Mouse (Mus musculus): ENCODE data around the gene Mycl. TPM values are rescaled to one million over a fixed set of nuclear protein-coding genes. Genes with fewer than 3 reads are reported as not detected.

The Mycl gene
- total and polyA plus RNA-seq, 3 experiments, result not detected

DNA sequence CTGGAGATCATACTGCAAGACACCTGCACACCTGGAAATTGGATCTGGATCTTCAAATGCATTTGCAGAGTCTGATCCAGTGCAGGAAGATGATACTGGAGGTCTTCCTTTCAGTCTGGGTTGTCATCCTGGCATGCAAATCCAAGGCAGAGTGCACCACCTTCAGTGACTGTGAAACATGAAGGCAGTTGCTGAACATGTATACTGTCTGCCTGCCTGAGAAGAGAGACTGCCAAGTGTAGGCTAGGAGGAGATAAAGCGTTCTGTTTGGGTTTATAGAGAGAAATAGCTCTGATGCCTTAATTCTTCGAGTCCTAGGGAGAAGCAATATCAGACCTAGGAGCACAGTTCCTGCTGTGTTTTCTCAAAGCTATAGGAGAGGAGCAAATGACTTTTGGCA lies 30.0 kb downstream of the Mycl start:
- no peak overlapping the region for H3K27ac ChIP-seq (ENCODE audit: control insufficient read depth, low read depth, low read length)
- no peak overlapping the region for H3K9ac ChIP-seq (ENCODE audit: control insufficient read depth, low read depth, low read length, poor library complexity, severe bottlenecking)
- H3K79me2 ChIP-seq (ENCODE audit: control insufficient read depth, insufficient read depth, low read length, poor library complexity), result peaks cover 30% of the 10 kb centered on the region
- TF ChIP-seq MAZ (IDR thresholded peaks at IDR 0.05; ENCODE audit: low read depth, low read length) (no peak), JUND (IDR thresholded peaks at IDR 0.05; ENCODE audit: low read depth, low read length) (no peak), USF2 (IDR thresholded peaks at IDR 0.05; ENCODE audit: borderline replicate concordance in 1 of 2, insufficient read depth in 1 of 2, low read depth in 1 of 2, low read length in 2 of 2) (no peak), USF1 (IDR thresholded peaks at IDR 0.05; ENCODE audit: low read depth, low read length) (no peak), MYB (IDR thresholded peaks at IDR 0.05; ENCODE audit: low read depth, low read length) (no peak), MAFK (IDR thresholded peaks at IDR 0.05; ENCODE audit: borderline replicate concordance, low read depth, low read length) (no peak), RAD21 (IDR thresholded peaks at IDR 0.05; ENCODE audit: low read depth, low read length) (no peak), TCF12 (IDR thresholded peaks at IDR 0.05; ENCODE audit: low read depth, low read length) (no peak), TAL1 (IDR thresholded peaks at IDR 0.05; ENCODE audit: low read length) (no peak), MXI1 (IDR thresholded peaks at IDR 0.05; ENCODE audit: low read depth, low read length) (no peak), NRF1 (IDR thresholded peaks at IDR 0.05; ENCODE audit: insufficient read depth, low read depth, low read length, poor library complexity, severe bottlenecking) (no peak)
- H3K27me3 ChIP-seq (ENCODE audit: control insufficient read depth in 1 of 2, insufficient read depth in 2 of 2, low read length in 2 of 2), result no peaks in the 10 kb centered on the region
- no peak overlapping the region for H3K4me3 ChIP-seq (ENCODE audit: control insufficient read depth in 1 of 2, insufficient read depth in 1 of 2, low read depth in 2 of 2, low read length in 2 of 2)
- H3K36me3 ChIP-seq (ENCODE audit: control insufficient read depth in 1 of 2, insufficient read depth in 2 of 2, low read length in 2 of 2), result peaks cover 0 to 26% of the 10 kb centered on the region in 2 experiments; a peak in 2 of 4 replicates
- no peaks in the 10 kb centered on the region for H3K9me3 ChIP-seq (replicated peaks; ENCODE audit: insufficient read depth, low read length)
- no peaks in the 10 kb centered on the region; a peak in 1 of 4 replicates for H3K4me1 ChIP-seq (ENCODE audit: control insufficient read depth in 1 of 2, insufficient read depth in 2 of 2, low read length in 2 of 2)
- DNase-seq (ENCODE audit: low read depth, low spot score), result no peak

GRCm38 (mm10) chr4:123026161-123026560 lies 30.7 kb downstream of the Mycl start:
- DNase-seq (ENCODE audit: low read depth, low spot score), result peak; percentile 28
- no peak overlapping the region for H3K27ac ChIP-seq (ENCODE audit: control insufficient read depth, low read depth, low read length)
- no peaks in the 10 kb centered on the region; a peak in 1 of 4 replicates for H3K4me1 ChIP-seq (ENCODE audit: control insufficient read depth in 1 of 2, insufficient read depth in 2 of 2, low read length in 2 of 2)
- no peak overlapping the region for H3K9ac ChIP-seq (ENCODE audit: control insufficient read depth, low read depth, low read length, poor library complexity, severe bottlenecking)
- peaks cover 25% of the 10 kb centered on the region for H3K79me2 ChIP-seq (ENCODE audit: control insufficient read depth, insufficient read depth, low read length, poor library complexity)
- no peaks in the 10 kb centered on the region for H3K9me3 ChIP-seq (replicated peaks; ENCODE audit: insufficient read depth, low read length)
- no peaks in the 10 kb centered on the region for H3K27me3 ChIP-seq (ENCODE audit: control insufficient read depth in 1 of 2, insufficient read depth in 2 of 2, low read length in 2 of 2)
- no peak for TF ChIP-seq USF2 (IDR thresholded peaks at IDR 0.05; ENCODE audit: borderline replicate concordance in 1 of 2, insufficient read depth in 1 of 2, low read depth in 1 of 2, low read length in 2 of 2)
- TF ChIP-seq SIN3A (IDR thresholded peaks at IDR 0.05; ENCODE audit: low read length), result no peak
- TF ChIP-seq GATA1 (IDR thresholded peaks at IDR 0.05; ENCODE audit: low read depth, low read length), result no peak
- TF ChIP-seq HCFC1 (IDR thresholded peaks at IDR 0.05; ENCODE audit: low read depth, low read length), result no peak
- no peak for TF ChIP-seq ETS1 (IDR thresholded peaks at IDR 0.05; ENCODE audit: low read depth, low read length)
- TF ChIP-seq KAT2A (conservative IDR thresholded peaks at IDR 0.05; ENCODE audit: low read depth, low read length), result no peak
- TF ChIP-seq ELF1 (IDR thresholded peaks at IDR 0.05; ENCODE audit: low read depth, low read length), result no peak
- no peak for TF ChIP-seq TBP (IDR thresholded peaks at IDR 0.05; ENCODE audit: low read depth, low read length)
- no peak for TF ChIP-seq MAZ (IDR thresholded peaks at IDR 0.05; ENCODE audit: low read depth, low read length)
- TF ChIP-seq E2F4 (IDR thresholded peaks at IDR 0.05; ENCODE audit: borderline replicate concordance, low read depth, low read length), result no peak
- TF ChIP-seq TCF12 (IDR thresholded peaks at IDR 0.05; ENCODE audit: low read depth, low read length), result no peak
- no peak for TF ChIP-seq MAFK (IDR thresholded peaks at IDR 0.05; ENCODE audit: borderline replicate concordance, low read depth, low read length)
- TF ChIP-seq ZKSCAN1 (IDR thresholded peaks at IDR 0.05; ENCODE audit: low read depth, low read length), result no peak
- no peak for TF ChIP-seq MEF2A (IDR thresholded peaks at IDR 0.05; ENCODE audit: extremely low read depth, insufficient replicate concordance, low read depth, low read length, poor library complexity, severe bottlenecking)
- TF ChIP-seq EP300 (IDR thresholded peaks at IDR 0.05; ENCODE audit: low read depth in 1 of 2, low read length in 2 of 2), result no peak
- TF ChIP-seq UBTF (IDR thresholded peaks at IDR 0.05; ENCODE audit: borderline replicate concordance, insufficient read depth, low read depth, low read length), result no peak
- TF ChIP-seq GABPA (IDR thresholded peaks at IDR 0.05; ENCODE audit: low read depth, low read length), result no peak
- no peak for TF ChIP-seq CHD1 (IDR thresholded peaks at IDR 0.05; ENCODE audit: low read depth, low read length)
- TF ChIP-seq MYB (IDR thresholded peaks at IDR 0.05; ENCODE audit: low read depth, low read length), result no peak
- H3K36me3 ChIP-seq (ENCODE audit: control insufficient read depth in 1 of 2, insufficient read depth in 2 of 2, low read length in 2 of 2), result peaks cover 0 to 30% of the 10 kb centered on the region in 2 experiments; a peak in 2 of 4 replicates
- H3K4me3 ChIP-seq (ENCODE audit: control insufficient read depth in 1 of 2, insufficient read depth in 1 of 2, low read depth in 2 of 2, low read length in 2 of 2), result no peak overlapping the region
